Mouse (Mus musculus) spleen, adult 2 months (tissue): ENCODE data around the gene Alpk3. TPM values are rescaled to one million over a fixed set of nuclear protein-coding genes. Genes with fewer than 3 reads are reported as not detected.

Experiments used
- DNase-seq, 2 experiments: peaks; one replicate each; pipeline versions ENCODE4 v3.0.0 to v3.0.0-alpha.2; 2012 to 2021; ENCODE audit warnings: low spot score in 2 of 2, low read depth in 1 of 2
- H3K27ac ChIP-seq: fragments of 200-500 bp; 2 replicates; pipeline ENCODE4 v1.5.1; 2012; ENCODE audit warnings: low read length, inconsistent platforms; ENCODE audit not compliant: insufficient read depth
- H3K27me3 ChIP-seq: fragments of 200-500 bp; 2 replicates; pipeline ENCODE4 v1.6.1; 2012; ENCODE audit warnings: mild to moderate bottlenecking, moderate library complexity, low read length, inconsistent platforms; ENCODE audit not compliant: control insufficient read depth, insufficient read depth
- H3K36me3 ChIP-seq: fragments of 200-500 bp; 2 replicates; pipeline ENCODE4 v1.6.1; 2012; ENCODE audit warnings: mild to moderate bottlenecking, low read length, inconsistent platforms; ENCODE audit not compliant: control insufficient read depth, insufficient read depth
- H3K4me1 ChIP-seq: fragments of 200-500 bp; 2 replicates; pipeline ENCODE4 v1.6.1; 2011; ENCODE audit warnings: inconsistent platforms; ENCODE audit not compliant: control insufficient read depth, insufficient read depth, insufficient read length
- H3K4me3 ChIP-seq: fragments of 200-500 bp; 2 replicates; pipeline ENCODE4 v1.5.1; 2011; ENCODE audit warnings: mild to moderate bottlenecking, inconsistent platforms; ENCODE audit not compliant: insufficient read depth, insufficient read length; ENCODE audit errors: extremely low read depth
- CTCF ChIP-seq: fragments of 200-500 bp; IDR thresholded peaks from 2 replicates; pipeline ENCODE4 v1.5.1; 2011; ENCODE audit warnings: mild to moderate bottlenecking, inconsistent platforms; ENCODE audit not compliant: insufficient read depth, insufficient read length, insufficient replicate concordance; ENCODE audit errors: extremely low read depth
- POLR2A ChIP-seq: fragments of 200-500 bp; IDR thresholded peaks from 2 replicates; pipeline ENCODE4 v1.6.1; 2011; ENCODE audit warnings: low read depth, low read length, inconsistent platforms
- WGBS: fragments of 180-500 bp; shearing (Covaris S2); methylation state at CpG from one replicate; pipeline ENCODE4 v1.1.7; 2018; 5-methylcytosine and 5-hydroxymethylcytosine counted together
- polyA plus RNA-seq: library from polyadenylated mRNA; depleted of rRNA; stranded (reverse); fragments of >200 nt; gene quantifications from 2 replicates; pipeline ENCODE4 v1.2.3, GENCODE M21; 2012

The Alpk3 gene
- polyA plus RNA-seq, 1 experiment, result 0.12 TPM

DNA sequence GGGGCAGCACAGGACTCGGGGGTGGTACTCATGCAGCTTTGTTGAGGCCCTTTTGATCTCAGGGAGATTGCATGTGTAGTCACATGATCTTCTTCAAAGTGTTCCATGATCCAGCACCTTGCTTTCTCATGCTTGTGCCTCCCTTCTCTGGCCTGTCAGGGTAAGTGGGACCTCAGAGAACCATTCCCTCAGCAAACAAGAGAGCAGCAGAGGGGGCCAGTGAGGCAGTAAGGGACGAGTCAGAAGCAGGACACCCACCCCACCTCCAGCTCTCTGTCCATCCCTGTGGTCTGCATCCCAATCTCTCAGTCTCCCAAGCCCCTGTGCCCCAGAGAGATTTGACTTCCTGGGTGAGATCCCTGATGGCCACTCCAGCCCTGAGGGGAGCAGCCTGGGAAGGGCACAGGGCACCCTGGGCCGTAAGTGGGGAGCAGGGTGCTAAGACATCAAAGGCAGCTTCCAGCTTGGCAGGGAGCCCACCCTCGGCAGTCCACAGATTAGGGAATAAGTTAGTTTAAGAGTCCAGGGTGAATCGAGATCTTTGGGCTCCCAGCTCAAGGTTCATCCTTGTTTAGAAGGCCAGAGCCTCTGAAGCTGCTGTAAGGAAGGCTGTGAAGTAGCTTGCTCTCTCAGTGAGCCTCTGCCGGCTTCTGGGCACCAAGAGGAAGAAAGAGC is 55.4 kb downstream of the Alpk3 start:
- H3K27ac ChIP-seq, result no peak overlapping the region
- TF ChIP-seq POLR2A, result no peak
- TF ChIP-seq CTCF, result no peak
- H3K27me3 ChIP-seq, result no peaks in the 10 kb centered on the region
- no peak for DNase-seq
- H3K4me3 ChIP-seq, result no peak overlapping the region
- no peaks in the 10 kb centered on the region for H3K36me3 ChIP-seq
- no peaks in the 10 kb centered on the region for H3K4me1 ChIP-seq
- 55% methylated on average over 6 of the region's 6 CpGs for WGBS

DNA sequence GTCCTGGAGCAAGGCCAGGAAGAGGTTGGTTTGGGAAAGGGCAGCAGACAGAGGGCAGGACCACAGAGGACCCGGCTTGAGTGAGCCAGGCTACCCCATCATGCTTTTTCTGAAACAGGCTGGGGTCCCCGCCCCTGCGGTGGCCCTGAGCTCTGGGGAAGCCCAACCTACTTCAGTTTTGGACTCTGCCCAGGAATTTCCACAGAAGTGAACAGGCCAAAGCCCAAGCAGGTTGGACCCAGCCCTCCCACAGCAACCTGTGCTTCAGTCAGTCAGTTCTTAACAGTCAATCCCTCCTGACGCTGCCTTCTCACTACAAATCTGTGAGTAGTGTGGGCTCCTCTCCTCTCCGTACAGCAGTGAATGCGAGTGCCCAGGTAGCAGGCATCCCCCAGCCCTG is 57.2 kb downstream of the Alpk3 start, which contains the start of gene Slc28a1:
TSS of gene Slc28a1 (plus strand) at position 245 of the 400 bp plus-strand sequence.
- Histone ChIP-seq H3K27me3 (no peaks in the 10 kb centered on the region), H3K27ac (no peak within 1 kb of the TSS), H3K4me1 (no peaks in the 10 kb centered on the region), H3K36me3 (no peaks in the 10 kb centered on the region), H3K4me3 (no peak within 1 kb of the TSS)
- WGBS, result 90% methylated on average over 6 of the region's 6 CpGs
- TF ChIP-seq POLR2A, result no peak
- no peak for TF ChIP-seq CTCF
- DNase-seq, result no peak

DNA sequence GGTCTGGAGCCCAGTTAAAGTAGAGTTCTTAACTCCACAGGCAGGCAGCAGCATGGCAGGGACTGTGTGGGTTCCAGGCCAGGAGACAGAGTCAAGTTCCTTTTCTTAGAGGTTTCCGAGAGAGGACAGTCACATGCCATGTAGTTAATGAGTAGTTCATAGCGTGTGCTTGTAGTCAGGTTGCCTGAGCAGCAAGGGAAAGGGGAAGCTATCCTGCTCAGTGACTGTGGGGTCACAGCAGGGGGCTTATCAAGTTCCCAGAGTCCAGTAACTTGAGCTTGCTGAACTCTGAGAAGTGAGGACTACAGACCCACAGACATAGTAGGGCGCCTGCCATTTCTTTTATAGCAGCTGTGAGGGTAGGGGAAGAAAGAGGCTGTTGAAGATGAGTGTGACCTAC is 63.7 kb downstream of the Alpk3 start:
- no peaks in the 10 kb centered on the region for H3K27me3 ChIP-seq
- no peak for DNase-seq
- H3K4me3 ChIP-seq, result no peak overlapping the region
- no peak for TF ChIP-seq CTCF
- no peak for TF ChIP-seq POLR2A
- H3K36me3 ChIP-seq, result no peaks in the 10 kb centered on the region
- H3K4me1 ChIP-seq, result no peaks in the 10 kb centered on the region
- 57% methylated on average over 3 of the region's 3 CpGs for WGBS
- H3K27ac ChIP-seq, result no peak overlapping the region

DNA sequence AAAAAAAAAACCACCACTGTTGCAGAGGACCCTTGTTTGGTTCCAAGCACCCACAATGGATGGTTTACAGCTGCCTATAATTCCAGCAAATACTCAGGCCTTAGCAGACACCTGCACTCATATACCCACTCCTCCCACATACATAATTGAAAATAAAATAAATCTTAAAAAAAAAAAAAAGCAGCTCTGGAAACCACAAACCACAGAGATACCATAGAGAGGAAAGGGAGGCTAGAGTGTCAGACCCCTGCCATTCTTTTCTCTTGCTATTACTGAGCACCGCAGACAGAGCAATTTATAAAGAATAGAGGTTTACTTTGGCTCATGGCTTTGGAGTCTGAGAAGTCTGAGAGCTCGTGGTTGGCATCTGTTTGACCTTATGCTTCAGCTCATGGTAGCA is 65.4 kb downstream of the Alpk3 start:
- Histone ChIP-seq H3K27ac (no peak overlapping the region), H3K4me3 (no peak overlapping the region), H3K4me1 (no peaks in the 10 kb centered on the region), H3K36me3 (no peaks in the 10 kb centered on the region), H3K27me3 (no peaks in the 10 kb centered on the region)
- TF ChIP-seq POLR2A (no peak), CTCF (no peak)
- 43% methylated on average over 2 of the region's 2 CpGs for WGBS
- DNase-seq, result no peak

DNA sequence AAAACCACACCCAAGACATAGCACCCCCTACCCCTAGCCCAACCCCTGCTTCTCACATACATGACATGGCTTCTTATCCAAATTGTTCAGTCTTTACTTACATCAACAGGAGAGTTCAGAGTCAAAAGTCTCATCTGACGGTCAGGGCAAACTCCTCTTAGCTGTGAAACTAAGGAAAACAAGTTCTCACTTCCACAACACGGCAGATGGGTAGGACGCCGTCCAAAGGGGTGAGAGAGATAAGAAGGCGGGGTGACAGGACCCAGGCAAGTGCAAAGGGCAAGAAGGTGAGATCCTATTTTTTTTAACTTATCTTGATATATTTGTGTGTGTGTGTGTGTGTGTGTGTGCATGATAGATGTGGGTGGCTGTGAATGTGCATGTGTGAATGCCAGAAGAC is 66.2 kb downstream of the Alpk3 start:
- DNase-seq, result no peak
- H3K36me3 ChIP-seq, result no peaks in the 10 kb centered on the region
- H3K4me1 ChIP-seq, result no peaks in the 10 kb centered on the region
- no peak overlapping the region for H3K4me3 ChIP-seq
- WGBS, result 80% methylated on average over 5 of the region's 5 CpGs
- no peaks in the 10 kb centered on the region for H3K27me3 ChIP-seq
- TF ChIP-seq POLR2A, result no peak
- TF ChIP-seq CTCF, result no peak
- no peak overlapping the region for H3K27ac ChIP-seq

DNA sequence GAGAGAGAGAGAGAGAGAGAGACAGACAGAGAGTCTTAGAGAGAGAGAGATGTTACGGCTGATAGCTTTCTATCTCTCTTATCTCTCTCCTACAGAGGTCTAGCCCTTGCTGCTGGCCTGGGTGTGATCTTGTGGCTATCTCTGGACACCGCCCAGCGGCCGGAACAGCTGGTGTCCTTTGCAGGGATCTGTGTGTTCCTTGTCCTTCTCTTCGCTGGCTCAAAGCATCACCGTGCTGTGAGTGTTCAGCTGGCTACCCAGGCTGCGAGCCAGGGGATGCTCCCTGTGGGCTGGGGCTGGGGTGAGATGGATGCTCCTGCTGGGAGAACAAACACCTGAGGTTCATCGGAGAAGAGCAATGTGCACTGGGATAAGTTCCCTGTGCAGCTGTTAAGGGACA is 67.4 kb downstream of the Alpk3 start:
- H3K4me1 ChIP-seq, result no peaks in the 10 kb centered on the region
- H3K27me3 ChIP-seq, result no peaks in the 10 kb centered on the region
- no peak for TF ChIP-seq CTCF
- TF ChIP-seq POLR2A, result no peak
- H3K36me3 ChIP-seq, result no peaks in the 10 kb centered on the region
- no peak for DNase-seq
- WGBS, result 92% methylated on average over 8 of the region's 8 CpGs
- H3K27ac ChIP-seq, result no peak overlapping the region
- no peak overlapping the region for H3K4me3 ChIP-seq

DNA sequence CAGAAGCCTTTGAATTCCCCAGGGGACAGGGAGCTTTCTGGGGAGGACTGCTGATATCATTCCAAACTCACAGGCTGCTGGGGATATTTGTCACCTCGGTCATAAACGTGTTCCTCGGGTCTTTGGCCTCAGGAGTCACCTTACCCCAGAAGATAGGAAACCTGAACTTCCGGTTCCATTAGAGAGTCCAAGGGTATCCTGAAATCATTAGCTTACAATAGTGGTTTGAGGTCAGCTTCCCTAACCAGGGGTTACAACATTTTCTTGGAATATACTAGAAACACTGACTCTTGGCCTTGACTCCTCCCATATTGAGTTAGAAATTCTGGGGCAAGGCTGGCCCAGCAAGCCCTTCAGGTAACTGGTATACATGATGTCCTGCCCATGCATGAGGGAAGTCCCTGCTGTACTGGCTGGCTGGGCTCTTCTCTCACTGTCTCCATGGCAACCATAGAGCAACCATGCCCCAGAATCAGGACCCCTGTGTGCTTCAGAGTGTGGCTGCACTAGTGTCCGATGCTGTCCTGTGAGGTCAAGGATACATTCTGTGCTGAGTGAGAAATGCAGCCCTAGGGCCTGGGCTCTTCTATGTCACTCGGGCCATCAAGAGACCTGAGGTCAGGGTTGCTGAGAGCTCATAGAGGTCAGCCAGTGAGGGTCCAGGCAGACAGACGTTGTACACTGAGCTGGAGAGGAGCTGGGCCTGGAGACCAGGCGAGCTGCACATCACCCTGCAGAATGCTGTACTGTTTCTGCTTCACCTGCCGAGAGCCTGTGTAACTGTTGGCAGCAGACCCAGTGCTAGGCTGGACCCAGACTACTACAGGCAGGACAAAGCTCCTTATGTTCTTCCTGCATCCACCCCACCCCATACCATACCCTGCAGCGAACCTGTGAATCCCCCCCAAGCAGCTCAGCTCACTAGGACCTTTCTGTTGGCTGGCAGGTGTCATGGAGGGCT is 68.1 kb downstream of the Alpk3 start:
- DNase-seq, result no peak
- H3K4me3 ChIP-seq, result no peak overlapping the region
- no peaks in the 10 kb centered on the region for H3K4me1 ChIP-seq
- H3K36me3 ChIP-seq, result no peaks in the 10 kb centered on the region
- WGBS, result 90% methylated on average over 10 of the region's 10 CpGs
- no peak overlapping the region for H3K27ac ChIP-seq
- H3K27me3 ChIP-seq, result no peaks in the 10 kb centered on the region
- TF ChIP-seq CTCF, result no peak
- no peak for TF ChIP-seq POLR2A
